Mouse (Mus musculus): ENCODE measurements around the gene Trf.

- no peak for TF ChIP-seq FLI1 (IDR thresholded peaks at IDR 0.05; ENCODE audit: low read length)
- no peak for TF ChIP-seq GATA1 (IDR thresholded peaks at IDR 0.05; ENCODE audit: borderline replicate concordance, low read length)
Measured at GRCm38 (mm10) chr9:103174771-103175519, 55.3 kb downstream of the Trf start.
